Comparison of ENCODE assay signal across 9 mouse cellular contexts in the genomic region with DNA sequence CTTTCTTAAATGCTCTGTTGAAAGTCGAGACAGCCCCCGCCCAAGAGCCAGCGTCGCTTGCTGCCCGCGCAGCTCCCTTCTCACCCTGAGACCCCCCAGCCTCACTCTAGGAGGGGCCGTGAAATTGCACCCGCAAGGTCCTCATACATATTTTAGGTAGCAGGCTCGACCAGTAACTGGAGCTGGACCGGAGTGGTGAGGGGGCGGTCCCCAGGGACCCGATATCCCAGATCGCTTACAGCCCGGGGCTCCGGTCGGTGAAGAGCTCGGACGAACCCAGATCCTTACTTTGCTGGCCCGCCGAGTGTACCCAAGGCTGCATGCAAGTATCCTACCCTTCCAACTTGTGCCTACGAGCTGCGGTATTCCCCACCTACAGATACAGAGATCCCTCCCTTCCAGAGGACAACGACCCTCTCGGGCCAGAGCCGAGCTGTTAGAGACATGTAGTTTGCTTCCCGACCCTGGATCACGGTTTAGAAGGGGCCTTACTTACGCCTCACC.
A peak's percentile ranks its signal among the peaks of the same experiment; 100 is the strongest.
DNase-seq lines count a peak whose midpoint lies in the region; ATAC-seq and TF ChIP-seq lines count a peak whose summit lies in the region.
"Had no signal": no experiment of that assay in that cellular context is flagged by ENCODE, and none has a peak within 500 bp of the region (broad histone marks: within the 10 kb centered on the region; RNA-seq: fewer than 3 reads in every experiment).

No protein-coding gene starts in this region.

- no peak overlapping the region for H3K27ac ChIP-seq in gastrocnemius, adult 2 months
- H3K27ac ChIP-seq in limb, embryonic 13.5 days = no peak overlapping the region
- no peak overlapping the region for H3K27ac ChIP-seq in stomach, postnatal 0 days (replicated peaks)

- no peak overlapping the region for H3K9ac ChIP-seq in limb, embryonic 13.5 days
- no peak overlapping the region for H3K9ac ChIP-seq in stomach, postnatal 0 days (ENCODE audit: low read length)

- H3K4me1 ChIP-seq in limb, embryonic 13.5 days = peaks cover 67% of the 10 kb centered on the region
- 0 out of 2 replicates have a peak, but pooled peaks cover 3% of the 10 kb centered on the region for H3K4me1 ChIP-seq in stomach, postnatal 0 days (replicated peaks; ENCODE audit: control insufficient read depth, insufficient read depth)

- no peak for ATAC-seq in limb, embryonic 13.5 days (ENCODE audit: low FRiP score, low read depth)
- ATAC-seq in stomach, postnatal 0 days (ENCODE audit: low FRiP score, low TSS enrichment) = no peak

- peaks cover 98% of the 10 kb centered on the region for H3K27me3 ChIP-seq in limb, embryonic 13.5 days
- H3K27me3 ChIP-seq in stomach, postnatal 0 days (ENCODE audit: control insufficient read depth, insufficient read depth, low read length) = peaks cover 19% of the 10 kb centered on the region; the same call in 1 of the 2 replicates

- intact Hi-C loops in gastrocnemius, adult 2 months (cut with DNase I) = no loop called here

- under 1% methylated on average over 28 of the region's 28 CpGs for WGBS in limb, embryonic 13.5 days
- WGBS in stomach, postnatal 0 days = 3% methylated on average over 28 of the region's 28 CpGs

- no peaks in the 10 kb centered on the region for H3K9me3 ChIP-seq in limb, embryonic 13.5 days
- H3K9me3 ChIP-seq in stomach, postnatal 0 days (ENCODE audit: control insufficient read depth, low read length) = no peaks in the 10 kb centered on the region

- no peaks in the 10 kb centered on the region for H3K36me3 ChIP-seq in limb, embryonic 13.5 days
- H3K36me3 ChIP-seq in stomach, postnatal 0 days (ENCODE audit: control insufficient read depth, insufficient read depth, low read length) = no peaks in the 10 kb centered on the region

- peak overlapping the region; percentile 50 for H3K4me3 ChIP-seq in gastrocnemius, adult 2 months
- peak overlapping the region; percentile 41 for H3K4me3 ChIP-seq in limb, embryonic 13.5 days
- H3K4me3 ChIP-seq in stomach, postnatal 0 days (ENCODE audit: low read depth, low read length) = peak overlapping the region; percentile 48

- no peak for TF ChIP-seq CTCF in gastrocnemius, adult 2 months (IDR thresholded peaks at IDR 0.05)
- TF ChIP-seq CTCF in stomach, postnatal 0 days (IDR thresholded peaks at IDR 0.05; ENCODE audit: low read depth) = no peak

- no peak for DNase-seq in gastrocnemius, adult 2 months
- DNase-seq in gastrocnemius, postnatal 4 days (ENCODE audit: low spot score in 2 of 2) = no peak
- DNase-seq in retina, embryonic 14.5 days (ENCODE audit: low spot score) = peak; percentile 40
- no peak for DNase-seq in retina, postnatal 1 day
- no peak for DNase-seq in stomach, postnatal 0 days (ENCODE audit: low spot score)
- DNase-seq in gastrocnemius, adult 8-10 months (ENCODE audit: low spot score in 2 of 2) = no peak
- no peak for DNase-seq in urinary bladder, adult 2 months (ENCODE audit: low spot score)
- DNase-seq: adrenal gland, postnatal 10 days had no signal

- no peak for TF ChIP-seq EP300 in stomach, postnatal 0 days (optimal IDR thresholded peaks at IDR 0.05)

- peak overlapping the region; percentile 62 for H3K4me2 ChIP-seq in limb, embryonic 13.5 days (replicated peaks)
- peak overlapping the region; percentile 50 for H3K4me2 ChIP-seq in stomach, postnatal 0 days (replicated peaks; ENCODE audit: low read depth)
